Mouse (Mus musculus) CD4-positive helper T cell, adult 2 months (primary cell): ENCODE data around the gene Pgap2.

Experiments
- DNase-seq: peaks from one replicate; pipeline ENCODE4 v3.0.0-alpha.2; 2012; ENCODE audit warnings: low read depth, missing footprints, low spot score

The Pgap2 gene

DNA sequence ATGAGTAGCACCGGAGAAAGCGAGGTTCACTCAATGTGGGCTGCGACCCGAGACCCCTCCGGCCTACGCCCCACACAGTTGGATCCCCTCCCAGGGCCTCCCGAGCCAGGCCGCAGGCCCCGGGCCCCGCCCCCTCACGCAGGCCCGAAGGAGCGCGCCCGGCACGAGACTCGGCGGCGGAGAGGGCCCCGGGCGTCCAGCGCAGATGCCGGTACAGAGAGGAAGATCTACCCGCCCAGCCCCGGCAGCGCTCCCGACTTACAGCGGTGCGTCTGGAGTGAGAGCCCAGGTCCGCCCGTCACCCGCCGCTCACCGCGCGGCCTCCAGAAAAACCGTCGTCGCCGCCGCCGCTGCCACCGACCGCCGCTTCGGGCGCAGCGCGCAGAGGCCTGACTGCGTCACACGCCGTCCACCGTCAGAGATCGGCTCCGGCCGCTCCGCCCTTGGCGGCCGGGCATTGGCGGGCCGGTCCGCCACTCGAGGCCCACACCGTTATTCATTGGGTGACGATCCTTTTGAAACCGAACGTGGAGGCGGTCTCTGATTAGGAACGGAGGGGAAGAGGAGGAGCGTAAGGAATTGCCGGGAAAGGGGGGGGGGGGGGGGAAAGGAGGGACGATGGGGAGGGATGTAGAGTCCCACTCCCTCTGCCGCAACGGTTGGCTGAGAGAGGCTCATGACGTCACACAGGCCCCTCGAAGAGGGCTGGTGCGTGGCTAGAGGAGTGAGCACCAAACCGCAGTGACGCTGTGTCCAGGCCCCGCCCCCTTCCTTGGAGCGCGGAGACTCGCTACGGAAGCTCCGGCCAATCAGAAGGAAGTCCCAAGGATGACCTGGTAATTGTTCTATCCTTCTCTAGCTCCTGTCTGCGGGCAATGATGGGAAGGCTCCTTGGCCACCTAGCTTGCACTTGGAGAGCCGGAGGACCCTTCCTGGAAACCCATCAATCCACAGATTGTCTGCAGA, at the start of gene Pgap2, which contains the start of gene Nup98:
Pgap2 (plus strand) TSS at position 453 of the 966 bp plus-strand sequence.
Nup98 (minus strand) TSS at position 421 of the 966 bp plus-strand sequence.
- peak; percentile 99 for DNase-seq

DNA sequence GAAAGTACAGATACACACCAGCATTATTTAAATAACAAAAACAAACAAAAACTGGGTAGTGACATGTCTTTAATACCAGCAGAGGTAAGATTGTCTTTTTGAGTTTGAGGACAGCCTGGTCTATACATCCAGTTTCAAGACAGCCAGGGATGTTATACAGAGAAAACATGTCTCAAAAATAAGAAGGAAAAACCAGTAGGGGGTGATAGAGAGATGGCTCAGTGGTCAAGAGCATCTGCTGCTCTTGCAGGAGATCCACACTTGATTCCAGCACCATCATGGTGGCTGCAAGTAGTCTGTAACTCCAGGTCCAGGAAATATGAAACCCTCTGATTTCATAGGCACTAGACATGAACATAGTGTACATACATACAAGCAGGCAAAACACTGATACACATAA, 39.7 kb upstream of the Pgap2 start:
- peak; percentile 32 for DNase-seq

DNA sequence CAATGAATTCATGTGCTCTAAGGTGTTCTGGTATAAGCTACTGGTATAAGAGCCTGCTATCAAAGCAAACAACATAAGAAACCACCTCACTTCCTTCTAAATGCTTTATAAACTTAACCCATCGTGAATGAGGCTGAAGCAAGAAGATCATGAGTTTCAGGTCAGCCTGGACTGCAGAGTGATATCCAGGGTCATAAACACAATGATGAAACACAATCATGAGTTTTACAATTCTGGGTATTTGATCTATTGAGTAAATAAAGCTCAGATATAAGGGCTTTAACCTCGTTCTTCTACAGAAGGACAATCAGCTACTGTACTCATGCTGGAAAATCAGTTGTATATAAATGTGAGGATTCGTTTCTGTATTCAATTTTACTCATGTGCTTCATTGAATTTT, 26.2 kb upstream of the Pgap2 start:
- DNase-seq = no peak

DNA sequence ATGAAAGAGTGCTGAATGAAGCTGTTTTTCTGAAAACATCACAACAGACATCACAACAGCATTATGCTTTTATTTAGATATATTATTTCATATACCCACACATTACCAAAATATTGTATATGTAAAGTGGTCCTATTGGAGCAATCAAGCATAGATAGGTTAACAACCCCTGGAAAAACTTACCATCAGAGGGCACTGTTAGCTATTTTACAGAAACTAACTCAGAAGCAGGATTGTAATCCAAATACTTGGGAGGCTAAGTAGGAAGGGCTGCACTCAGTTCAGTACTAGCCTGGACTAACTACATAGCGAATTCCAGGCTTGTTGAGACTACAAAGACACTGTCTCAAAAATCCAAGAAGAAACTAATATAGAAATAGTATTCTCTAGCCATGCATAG, 17.7 kb upstream of the Pgap2 start:
- peak; percentile 23 for DNase-seq

DNA sequence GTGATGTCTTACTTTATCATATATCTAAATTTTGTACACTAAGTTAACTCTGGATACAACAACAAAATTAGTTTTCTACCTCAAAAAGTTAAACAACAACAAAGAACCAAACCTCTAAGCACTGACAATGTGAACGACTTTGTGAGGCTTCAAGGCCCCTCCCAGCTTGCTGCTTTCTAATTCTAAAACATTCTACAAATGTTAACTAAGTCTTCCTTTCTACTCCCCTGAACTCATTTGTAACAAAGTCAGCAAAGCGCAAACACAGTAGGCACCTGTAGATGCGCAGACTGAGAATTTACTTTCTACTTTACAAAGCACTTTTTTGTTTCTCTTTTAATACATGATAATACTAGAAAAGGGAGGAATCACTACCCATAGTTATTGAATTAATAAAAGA, 9.4 kb upstream of the Pgap2 start:
- no peak for DNase-seq

DNA sequence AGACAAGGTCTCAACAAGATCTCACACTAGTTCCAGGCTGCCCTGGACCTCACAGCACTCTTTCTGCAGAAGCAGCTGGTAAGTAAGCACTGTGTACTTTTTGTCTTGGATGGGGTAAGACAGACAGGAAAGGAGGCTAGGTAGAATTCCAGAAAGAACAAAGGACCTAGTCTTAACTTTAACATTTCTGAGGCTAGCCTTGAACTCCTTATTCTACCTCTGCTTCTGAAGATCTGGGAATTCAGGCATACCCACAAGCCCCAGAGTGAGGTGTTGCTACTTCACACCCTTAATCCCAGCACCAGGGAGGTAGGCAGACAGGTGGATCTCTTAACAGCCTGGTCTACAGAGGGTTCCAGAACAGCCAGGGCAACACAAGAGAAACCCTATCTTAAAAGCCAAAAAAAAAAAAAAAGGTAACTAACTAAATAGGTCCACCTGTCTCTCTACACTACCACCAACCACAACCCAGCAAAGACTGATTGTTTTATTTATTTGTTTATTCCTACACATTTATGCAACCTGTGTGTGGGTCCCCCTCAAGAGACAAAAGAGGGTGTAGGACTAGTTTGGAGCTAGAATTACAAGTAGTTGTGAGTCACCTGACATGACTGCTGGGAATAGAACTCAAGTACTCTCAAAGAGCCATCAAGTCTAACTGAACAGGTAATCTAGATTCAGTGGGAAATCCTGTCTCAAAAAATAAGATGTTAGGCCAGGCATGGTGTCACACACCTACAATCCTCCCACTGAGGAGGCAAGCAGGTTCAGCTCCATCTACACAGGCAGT, 8.8 kb upstream of the Pgap2 start:
- DNase-seq = no peak

DNA sequence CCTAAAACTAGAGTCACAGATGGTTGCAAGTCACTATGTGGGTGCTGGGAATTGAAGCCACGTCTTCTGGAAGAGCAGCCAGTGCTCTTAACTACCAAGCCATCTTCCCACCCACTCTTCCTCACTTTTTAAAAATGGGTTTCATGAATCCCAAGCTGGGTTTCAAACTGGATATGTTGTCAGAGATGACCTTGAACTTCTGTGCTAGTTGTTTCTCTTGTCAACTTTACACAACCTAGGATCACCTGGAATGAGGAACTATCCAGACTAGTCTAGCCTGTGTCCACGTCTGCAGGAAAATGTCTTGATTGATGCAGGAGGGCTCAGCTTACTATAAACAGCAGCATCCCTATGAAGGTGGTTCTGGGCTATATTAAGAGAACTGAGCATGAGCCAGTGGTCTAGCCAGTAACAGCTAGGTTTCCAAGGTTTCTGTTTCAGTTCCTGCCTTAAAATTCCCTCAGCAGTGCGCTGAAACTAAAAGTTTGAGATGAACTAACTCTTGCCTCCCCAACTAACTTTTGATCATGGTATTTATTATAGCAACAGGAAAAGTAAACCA, 5.6 kb upstream of the Pgap2 start:
- DNase-seq = no peak

DNA sequence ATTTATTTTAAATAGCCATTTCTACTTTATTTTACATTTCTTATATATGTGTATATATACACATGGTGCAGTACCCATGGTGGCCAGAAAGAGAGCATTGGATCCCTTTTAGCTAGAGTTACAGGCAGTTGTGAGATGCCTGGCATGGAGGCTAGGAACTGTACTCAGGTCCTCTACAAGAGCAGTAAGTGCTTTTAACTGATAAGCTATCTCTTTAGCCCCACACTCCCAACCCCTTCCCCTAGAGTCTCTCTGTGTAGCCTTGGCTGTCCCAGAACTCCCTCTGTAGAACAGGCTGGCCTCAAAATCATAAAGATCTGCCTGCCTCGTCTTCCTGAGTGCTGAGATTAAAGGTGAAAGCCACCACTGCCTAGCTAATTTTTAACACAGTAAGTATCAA, 4.4 kb upstream of the Pgap2 start:
- DNase-seq = no peak

DNA sequence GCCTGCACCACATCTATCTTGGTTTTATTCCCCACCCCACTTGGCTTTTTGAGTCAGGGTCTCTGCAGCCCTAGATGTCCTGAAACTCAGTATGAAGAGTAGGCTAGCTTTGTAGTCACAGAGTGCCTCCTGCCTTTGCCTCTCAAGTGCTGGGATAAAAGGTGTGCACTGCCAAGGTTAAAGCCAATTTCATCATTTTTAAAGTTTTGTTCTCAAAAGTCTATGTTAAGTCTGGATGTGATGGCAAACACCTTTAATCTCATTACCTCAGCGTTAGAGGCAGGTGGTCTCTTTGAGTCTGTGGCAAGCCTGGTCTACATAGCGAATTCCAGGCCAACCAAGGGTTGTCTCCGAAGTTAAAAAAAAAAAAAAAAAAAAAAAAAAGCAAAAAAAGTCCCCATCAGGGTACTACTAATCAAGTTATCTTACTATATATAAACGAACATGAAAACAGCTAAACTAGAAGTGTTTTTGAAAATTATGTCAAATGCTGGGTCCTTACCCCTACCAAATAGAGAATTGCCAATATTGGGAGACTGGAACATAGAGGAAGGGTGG, 1.1 kb upstream of the Pgap2 start:
- DNase-seq = no peak

DNA sequence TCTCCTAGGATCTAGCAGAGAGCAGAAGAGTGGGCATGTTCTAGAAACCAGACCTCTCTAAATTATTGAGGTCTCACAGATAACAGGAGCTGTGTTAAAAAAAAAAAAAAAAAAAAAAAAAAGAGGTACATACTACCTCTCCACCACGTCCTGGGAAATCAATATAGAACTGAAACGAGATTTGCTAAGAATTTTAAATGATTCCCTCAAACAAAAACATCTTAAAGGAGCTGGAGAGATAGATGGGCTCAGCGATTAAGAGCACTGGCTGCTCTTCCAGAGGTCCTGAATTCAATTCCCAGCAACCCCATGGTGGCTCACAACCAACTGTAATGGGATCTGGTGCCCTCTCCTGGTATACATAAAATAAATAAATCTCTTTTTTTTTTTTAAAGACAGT, 1.1 kb downstream of the Pgap2 start:
- DNase-seq = no peak

DNA sequence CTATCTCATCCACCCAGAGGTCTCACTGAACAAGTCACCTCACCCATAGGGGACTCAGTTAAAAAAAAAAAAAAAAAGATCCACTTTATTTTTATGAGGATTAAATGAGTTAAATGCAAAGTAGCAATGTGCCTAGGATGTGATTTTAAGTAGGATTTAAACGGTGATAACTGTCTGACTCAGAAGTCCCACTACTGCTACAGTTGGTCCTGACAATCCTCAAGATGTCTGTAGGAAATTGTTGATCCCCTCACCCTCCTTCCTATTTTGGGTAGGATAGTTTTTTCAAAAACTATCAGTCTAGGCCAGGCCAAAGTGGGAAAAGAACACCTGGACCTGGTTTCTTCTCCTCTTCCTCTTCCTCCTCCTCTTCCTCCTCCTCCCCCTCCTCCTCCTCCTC, 11.9 kb downstream of the Pgap2 start:
- no peak for DNase-seq

DNA sequence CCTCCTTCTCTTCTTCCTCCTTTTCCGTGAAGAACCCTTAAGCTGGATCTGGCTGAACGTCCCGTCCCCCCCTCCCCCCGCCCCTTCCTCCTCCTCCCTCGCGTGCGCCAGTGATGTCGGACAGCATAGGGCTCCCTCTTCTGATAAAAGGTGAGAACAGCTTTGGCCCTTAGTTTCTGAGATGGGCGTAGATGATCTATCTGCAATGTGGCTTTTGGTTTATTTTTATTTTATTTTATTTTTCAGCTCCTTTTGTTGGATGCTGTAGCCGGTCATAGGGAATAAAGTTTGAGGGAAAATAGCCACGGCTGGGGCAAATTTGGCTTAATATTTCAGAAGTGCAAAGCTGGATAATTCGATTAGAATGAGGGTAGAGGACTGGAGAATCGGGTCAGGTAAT, 12.3 kb downstream of the Pgap2 start:
- DNase-seq = peak; percentile 72

DNA sequence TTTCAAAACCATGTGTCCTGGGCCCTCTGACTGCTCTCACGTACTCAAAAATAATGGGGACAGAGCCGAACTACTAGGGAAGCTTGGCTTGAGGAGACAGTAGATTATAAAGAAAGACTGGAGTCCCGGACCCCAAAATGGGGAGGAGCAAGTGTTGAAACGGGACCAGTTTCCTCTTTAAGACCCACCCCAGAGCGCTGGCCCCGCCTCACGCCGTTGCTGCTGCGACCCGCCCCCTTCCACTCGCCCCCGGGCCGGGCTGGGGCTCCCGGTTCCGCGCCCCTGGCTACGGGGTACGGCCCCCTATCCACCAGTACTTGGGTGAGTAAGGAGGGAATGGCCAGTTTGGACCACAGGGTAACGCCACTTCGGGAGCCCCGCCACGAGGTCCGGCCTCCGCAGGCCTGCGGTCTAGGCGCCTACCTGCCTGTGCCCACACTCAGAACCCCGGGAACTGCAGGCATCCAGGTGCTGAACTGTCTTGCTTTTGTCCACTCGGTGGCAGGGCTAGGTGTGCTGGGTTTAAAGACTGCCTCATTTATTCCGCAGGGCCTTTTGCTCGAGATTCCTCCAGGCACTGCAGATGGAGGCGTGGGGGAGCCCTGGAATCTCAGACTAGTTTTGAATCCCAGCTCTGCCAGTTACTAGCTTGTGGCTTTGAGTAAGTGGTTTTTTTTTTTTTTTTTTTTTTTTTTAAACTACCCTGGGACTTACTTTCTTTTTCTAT, 13.0 kb downstream of the Pgap2 start:
- peak; percentile 73 for DNase-seq

DNA sequence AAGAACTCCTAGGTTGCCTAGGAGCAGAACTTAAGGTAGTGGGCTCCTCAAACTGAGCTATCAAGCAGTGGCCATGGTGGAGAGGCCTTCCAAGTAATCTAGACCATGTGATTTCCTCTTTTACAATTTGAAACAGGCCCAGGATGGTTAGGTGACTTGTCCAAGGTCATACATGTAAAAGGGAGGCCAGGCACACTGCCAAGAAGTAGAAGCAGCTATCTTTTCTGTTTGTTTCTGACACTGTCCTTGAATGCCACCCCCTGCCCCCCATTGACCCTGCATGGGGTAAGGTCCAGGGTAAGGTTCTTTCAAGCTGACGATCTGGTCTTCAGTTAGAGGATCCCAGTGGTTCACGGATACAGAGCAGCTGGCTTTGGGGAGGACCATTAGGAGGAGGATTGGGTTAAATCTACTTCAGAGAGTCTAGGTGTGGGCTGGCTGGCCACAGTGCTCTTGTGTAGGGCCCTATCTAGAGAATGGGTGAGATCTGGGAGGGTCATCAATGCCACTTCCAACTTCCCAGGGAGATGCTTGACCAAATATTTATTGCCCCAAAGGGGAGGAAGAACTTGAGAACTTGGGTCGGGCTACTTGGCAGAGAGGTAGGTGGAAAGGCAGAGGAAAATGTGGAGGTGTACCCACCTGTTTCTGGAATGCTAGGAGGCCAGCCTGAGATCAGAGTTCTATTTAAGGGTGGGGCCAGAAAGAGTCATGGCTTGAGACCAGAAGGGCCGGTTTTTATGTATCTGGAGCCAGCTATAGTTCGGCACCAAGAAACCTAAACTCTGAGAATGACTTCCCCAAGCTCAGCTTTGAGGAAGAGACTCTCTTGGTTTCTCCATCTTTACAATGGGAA, 14.1 kb downstream of the Pgap2 start:
- no peak for DNase-seq

DNA sequence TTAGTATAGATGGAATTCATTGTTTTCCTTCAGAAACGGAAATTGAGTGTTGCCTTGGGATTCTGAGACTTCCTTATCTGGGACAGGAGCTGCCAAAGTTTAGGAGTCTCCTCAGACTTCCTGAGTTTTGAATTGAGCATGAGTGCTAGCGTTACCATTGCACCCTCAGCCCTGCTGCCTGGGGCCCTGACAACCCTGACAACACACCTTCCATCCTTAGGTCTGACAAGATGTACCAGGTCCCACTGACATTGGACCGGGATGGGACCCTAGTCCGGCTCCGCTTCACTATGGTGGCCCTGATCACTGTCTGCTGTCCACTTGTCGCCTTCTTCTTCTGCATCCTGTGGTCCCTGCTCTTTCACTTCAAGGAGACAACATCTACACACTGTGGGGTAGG, 16.0 kb downstream of the Pgap2 start:
- DNase-seq = no peak

DNA sequence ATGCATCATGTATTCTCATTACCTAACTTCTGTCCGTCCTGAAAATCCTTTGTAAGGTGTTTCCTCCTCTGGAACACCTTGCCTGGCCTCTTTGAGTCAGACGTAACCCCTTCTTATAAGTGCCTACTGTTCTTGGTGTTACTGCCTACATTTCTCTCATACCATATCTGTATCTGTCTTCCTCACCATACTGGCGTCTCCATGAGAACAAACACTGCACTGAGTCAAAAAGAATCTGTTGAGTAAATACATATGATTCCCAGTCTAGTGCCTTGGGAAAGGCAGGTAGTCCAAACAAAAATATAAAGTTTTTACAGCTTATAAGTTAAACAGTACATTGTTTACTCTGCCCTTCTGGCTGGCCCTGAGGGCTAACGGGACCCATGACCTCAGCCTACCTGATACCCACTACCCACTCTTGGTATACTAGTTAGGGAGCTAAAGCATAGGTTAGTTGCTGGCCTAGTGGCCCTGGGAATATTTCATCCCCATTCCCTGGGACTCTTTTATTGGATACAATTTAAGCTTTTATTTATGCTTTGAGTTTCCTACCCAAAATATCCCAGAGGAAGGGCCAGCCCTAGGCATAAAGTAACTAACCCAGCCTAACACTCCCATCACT, 18.2 kb downstream of the Pgap2 start:
- DNase-seq = no peak

DNA sequence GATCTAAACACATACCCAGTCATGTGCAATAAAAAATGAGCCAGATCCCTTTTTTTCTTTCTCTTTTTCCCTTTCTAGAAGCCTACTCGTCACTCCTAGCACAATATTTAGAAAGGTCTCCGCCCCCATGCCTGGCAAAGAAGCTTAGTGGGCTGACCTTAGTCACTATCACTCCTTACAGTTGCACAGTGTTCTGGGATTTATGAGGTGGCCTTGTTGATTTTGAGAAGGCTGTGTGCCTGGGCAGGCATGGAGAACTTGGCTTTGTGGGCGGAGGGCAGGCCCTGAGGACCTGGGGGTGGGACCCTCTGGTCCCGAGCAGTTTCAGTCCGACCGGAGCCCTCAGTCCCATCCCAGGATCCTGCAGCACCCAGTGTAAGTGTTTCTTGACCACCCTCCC, 19.8 kb downstream of the Pgap2 start:
- DNase-seq = no peak

DNA sequence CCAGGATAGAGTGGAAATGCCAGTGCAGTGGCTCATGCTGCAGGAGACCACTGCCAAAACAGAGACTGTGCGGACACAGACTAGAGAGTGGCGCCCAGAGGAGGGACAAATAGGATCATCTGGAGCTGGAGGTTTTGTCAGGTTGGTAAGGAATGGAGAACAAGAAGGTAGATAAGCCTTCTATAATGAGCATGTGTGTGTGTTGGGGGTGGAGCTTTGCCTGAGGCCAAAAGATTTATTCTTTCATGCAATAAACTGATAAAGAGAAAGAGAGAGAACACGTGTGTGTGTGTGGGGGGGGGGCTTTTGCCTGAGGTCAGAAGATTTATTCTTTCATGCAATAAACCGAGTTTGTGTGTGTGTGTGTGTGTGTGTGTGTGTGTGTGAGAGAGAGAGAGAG, 23.1 kb downstream of the Pgap2 start:
- DNase-seq = no peak

DNA sequence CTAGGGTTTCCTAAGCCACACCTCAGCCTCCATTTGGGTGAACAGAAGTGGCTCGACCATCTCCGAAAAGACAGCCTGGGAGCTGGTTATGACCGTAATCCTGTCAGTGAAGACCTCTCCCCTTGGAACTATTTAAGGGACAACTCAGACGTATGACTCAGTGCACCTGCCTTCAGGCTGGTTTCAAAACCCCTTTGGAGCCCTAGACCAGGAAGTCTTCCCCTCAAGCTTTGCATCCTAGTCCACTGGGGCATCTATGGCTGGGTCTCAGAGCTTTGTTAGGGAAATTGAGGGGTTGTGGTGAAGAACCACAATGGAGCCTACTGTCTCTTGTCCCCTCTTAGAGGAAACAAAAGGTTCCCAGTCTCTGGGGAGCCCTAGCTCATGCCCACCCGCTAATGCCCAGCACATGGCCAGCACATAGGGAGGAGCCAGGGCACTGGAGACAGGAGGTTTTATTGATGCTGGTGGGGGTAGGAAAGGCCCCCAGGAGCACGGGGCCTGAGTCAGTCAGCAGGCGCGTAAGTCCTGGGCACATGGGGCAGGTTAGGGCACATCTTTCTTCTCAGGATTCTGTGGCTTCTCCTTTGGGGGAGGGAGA, 28.8 kb downstream of the Pgap2 start:
- DNase-seq = no peak
